Mouse (Mus musculus) urinary bladder, postnatal 25 days (tissue): ENCODE data around the gene Gm12216.

Source experiments
- DNase-seq: peaks from one replicate; pipeline ENCODE4 v3.0.0; 2022; ENCODE audit warnings: low spot score

Gm12216 gene

DNA sequence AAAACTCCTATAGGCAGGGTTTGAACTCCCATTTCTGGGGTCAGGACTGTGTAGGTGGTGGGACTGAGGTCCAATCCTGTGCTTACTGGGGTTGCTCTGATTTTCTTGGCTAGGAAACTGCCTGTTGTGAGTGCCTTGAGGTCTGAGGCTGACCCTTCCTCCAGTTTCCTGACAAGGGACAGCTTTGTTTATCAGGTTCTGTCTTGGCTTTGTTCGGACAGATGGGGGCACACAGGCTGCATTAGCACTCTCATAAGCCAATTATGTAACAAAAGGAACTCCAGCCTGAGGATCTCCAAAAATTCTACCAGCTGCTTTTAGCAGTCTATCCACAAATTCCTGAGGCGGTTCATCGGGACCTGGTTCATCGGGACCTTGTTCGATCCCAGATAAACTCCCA is 116.7 kb downstream of the Gm12216 start:
- DNase-seq, result no peak

GRCm38 (mm10) chr11:53737573-53737946 is 121.5 kb downstream of the Gm12216 start:
- peak; percentile 43 for DNase-seq

GRCm38 (mm10) chr11:53736771-53737572 is 122.1 kb downstream of the Gm12216 start:
- peak; percentile 75 for DNase-seq

GRCm38 (mm10) chr11:53735682-53736245 is 123.3 kb downstream of the Gm12216 start:
- peak; percentile 53 for DNase-seq

GRCm38 (mm10) chr11:53734970-53735681 is 123.9 kb downstream of the Gm12216 start:
- no peak for DNase-seq

DNA sequence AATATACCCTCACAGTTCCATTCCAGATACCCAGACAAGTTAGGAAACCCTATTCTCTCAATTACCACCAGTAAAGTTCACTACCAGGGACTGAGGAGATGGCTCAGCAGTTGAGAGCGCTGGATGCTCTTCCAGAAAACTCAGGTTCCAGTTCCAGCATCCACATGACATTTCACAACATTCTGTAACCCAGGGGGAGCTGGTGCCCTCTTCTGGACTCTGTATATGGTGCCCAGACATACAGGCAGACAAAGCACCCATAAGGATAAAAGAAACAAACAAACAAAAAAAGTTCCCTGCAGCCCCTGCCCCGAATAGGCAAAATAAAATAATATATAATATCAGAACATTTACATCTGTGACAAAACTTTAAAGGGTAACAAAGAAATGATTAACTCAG is 124.6 kb downstream of the Gm12216 start:
- no peak for DNase-seq

- DNase-seq, result no peak
Observed at GRCm38 (mm10) chr11:53733824-53734223, 125.2 kb downstream of the Gm12216 start.
